Mouse (Mus musculus): ENCODE measurements at regions not wholly inside any gene's neighbourhood (a gene's known extent, or its start where the extent isn't known, plus 50 kb on each side); places are given as distances from the start of the nearest gene placed in this dataset.

GRCm38 (mm10) chr3:154513566-154513965 is 82.9 kb upstream of the Cryz start:
- DNase-seq = no peak

GRCm38 (mm10) chr3:154510160-154510559 is 86.4 kb upstream of the Cryz start:
- DNase-seq = no peak

GRCm38 (mm10) chr3:154509394-154509793 is 87.1 kb upstream of the Cryz start:
- no peak for DNase-seq

- DNase-seq = no peak
Observed at GRCm38 (mm10) chr3:154493387-154493920, 103.1 kb upstream of the Cryz start.

GRCm38 (mm10) chr3:154472426-154472825 is 124.1 kb upstream of the Cryz start:
- DNase-seq = no peak

GRCm38 (mm10) chr3:154467581-154468374 is 128.7 kb upstream of the Cryz start:
- peak; percentile 55 for DNase-seq

GRCm38 (mm10) chr3:154458208-154458607 is 127.7 kb upstream of the Lhx8 start:
- peak; percentile 9 for DNase-seq

GRCm38 (mm10) chr3:154453025-154453424 is 122.6 kb upstream of the Lhx8 start:
- DNase-seq = no peak

- no peak for DNase-seq
Observed at GRCm38 (mm10) chr3:154452585-154452984, 122.1 kb upstream of the Lhx8 start.

GRCm38 (mm10) chr3:154451169-154451568 is 120.7 kb upstream of the Lhx8 start:
- DNase-seq = no peak

- DNase-seq = no peak
Observed at GRCm38 (mm10) chr3:154443351-154444075, 113.1 kb upstream of the Lhx8 start.

GRCm38 (mm10) chr3:154441454-154441853 is 111.0 kb upstream of the Lhx8 start:
- no peak for DNase-seq

GRCm38 (mm10) chr3:154440899-154441298 is 110.4 kb upstream of the Lhx8 start:
- no peak for DNase-seq

GRCm38 (mm10) chr3:154430856-154431255 is 100.4 kb upstream of the Lhx8 start:
- no peak for DNase-seq

- DNase-seq = no peak
Observed at GRCm38 (mm10) chr3:154429666-154430065, 99.2 kb upstream of the Lhx8 start.

- DNase-seq = no peak
Observed at GRCm38 (mm10) chr3:154424589-154424988, 94.1 kb upstream of the Lhx8 start.

GRCm38 (mm10) chr3:154421461-154421950 is 91.0 kb upstream of the Lhx8 start:
- peak; percentile 9 for DNase-seq

GRCm38 (mm10) chr3:154418177-154418832 is 87.8 kb upstream of the Lhx8 start:
- DNase-seq = no peak

GRCm38 (mm10) chr3:154414358-154414757 is 83.9 kb upstream of the Lhx8 start:
- no peak for DNase-seq

- DNase-seq = no peak
Observed at GRCm38 (mm10) chr3:154410292-154410691, 79.8 kb upstream of the Lhx8 start.

GRCm38 (mm10) chr3:154402081-154402480 is 71.6 kb upstream of the Lhx8 start:
- DNase-seq = no peak

GRCm38 (mm10) chr3:154393626-154394025 is 63.2 kb upstream of the Lhx8 start:
- no peak for DNase-seq

GRCm38 (mm10) chr3:154391629-154392028 is 61.2 kb upstream of the Lhx8 start:
- DNase-seq = no peak
